Mouse (Mus musculus): ENCODE measurements around the gene Zdhhc7. TPM values are rescaled to one million over a fixed set of nuclear protein-coding genes. Genes with fewer than 3 reads are reported as not detected.
A peak's percentile ranks its signal among the peaks of the same experiment; 100 is the strongest.

Gene Zdhhc7
- total RNA-seq, 1 experiment from 2014 or later, result 58.5 TPM

GRCm38 (mm10) chr8:120067936-120068668, 33.2 kb downstream of the Zdhhc7 start:
- DNase-seq, result no peak

- DNase-seq, result no peak
These were observed 35.1 kb downstream of the Zdhhc7 start for GRCm38 (mm10) chr8:120066226-120066625.

- no peak for DNase-seq
These were observed 35.7 kb downstream of the Zdhhc7 start for GRCm38 (mm10) chr8:120065611-120066010.

- DNase-seq, result no peak
These were observed 38.0 kb downstream of the Zdhhc7 start for GRCm38 (mm10) chr8:120063326-120063725.

- DNase-seq, result no peak
These were observed 38.5 kb downstream of the Zdhhc7 start for GRCm38 (mm10) chr8:120062742-120063141.

GRCm38 (mm10) chr8:120057078-120057477, 44.2 kb downstream of the Zdhhc7 start:
- DNase-seq, result no peak

GRCm38 (mm10) chr8:120054833-120055232, 46.4 kb downstream of the Zdhhc7 start:
- DNase-seq, result no peak

- DNase-seq, result no peak
These were observed 49.0 kb downstream of the Zdhhc7 start for GRCm38 (mm10) chr8:120052318-120052717.

GRCm38 (mm10) chr8:120051908-120052307, 49.4 kb downstream of the Zdhhc7 start:
- no peak for DNase-seq

- no peak for DNase-seq
These were observed 50.3 kb downstream of the Zdhhc7 start for GRCm38 (mm10) chr8:120051006-120051405.

- DNase-seq, result no peak
These were observed 50.9 kb downstream of the Zdhhc7 start for GRCm38 (mm10) chr8:120050376-120050775.

- DNase-seq, result no peak
These were observed 51.3 kb downstream of the Zdhhc7 start for GRCm38 (mm10) chr8:120049949-120050348.

GRCm38 (mm10) chr8:120046258-120047020, 54.8 kb downstream of the Zdhhc7 start:
- peak; percentile 80 for DNase-seq

- DNase-seq, result no peak
These were observed 55.8 kb downstream of the Zdhhc7 start for GRCm38 (mm10) chr8:120045471-120045870.

GRCm38 (mm10) chr8:120044907-120045306, 56.4 kb downstream of the Zdhhc7 start:
- DNase-seq, result no peak

- DNase-seq, result no peak
These were observed 58.6 kb downstream of the Zdhhc7 start for GRCm38 (mm10) chr8:120042542-120043312.

GRCm38 (mm10) chr8:120040861-120041260, 60.4 kb downstream of the Zdhhc7 start:
- peak; percentile 25 for DNase-seq

GRCm38 (mm10) chr8:120039313-120039919, 61.9 kb downstream of the Zdhhc7 start:
- no peak for DNase-seq

- DNase-seq, result no peak
These were observed 62.5 kb downstream of the Zdhhc7 start for GRCm38 (mm10) chr8:120038741-120039140.

GRCm38 (mm10) chr8:120037611-120038010, 63.7 kb downstream of the Zdhhc7 start:
- no peak for DNase-seq

GRCm38 (mm10) chr8:120037199-120037598, 64.1 kb downstream of the Zdhhc7 start:
- peak; percentile 24 for DNase-seq

- DNase-seq, result no peak
These were observed 64.7 kb downstream of the Zdhhc7 start for GRCm38 (mm10) chr8:120036578-120036977.
